Mouse (Mus musculus) testis, adult 10 weeks (tissue): Measurements from ENCODE around the gene 4932414N04Rik. TPM values are rescaled to one million over a fixed set of nuclear protein-coding genes. Genes with fewer than 3 reads are reported as not detected.

ENCODE experiments used
- polyA plus RNA-seq: library from polyadenylated mRNA; stranded (reverse); fragments of 350-450 nt; fragmentation: Illumina TruSeq; extraction: RNeasy Lipid Tissue Mini Kit (QIAGEN cat#74804); gene quantifications from one replicate; pipeline ENCODE4 v1.2.3, GENCODE M21; 2014; ENCODE audit warnings: low read depth, low replicate concordance

Gene 4932414N04Rik
- 232 TPM for polyA plus RNA-seq

GRCm38 (mm10) chr2:68656186-68656585, at the start of gene 4932414N04Rik:
Gene 4932414N04Rik, plus strand, starts transcription at chr2:68656486.

Other genes starting within 250 kb of the 4932414N04Rik start
- 402 TPM for gene Stk39, start 184.2 kb upstream of the 4932414N04Rik start, polyA plus RNA-seq
- 351 TPM for gene 4933409G03Rik, start 74.1 kb upstream of the 4932414N04Rik start, polyA plus RNA-seq
- 7.0 TPM for gene Cers6, start 205.0 kb downstream of the 4932414N04Rik start, polyA plus RNA-seq